Mouse (Mus musculus): Measurements from ENCODE around the gene Nr1h4.
"Not testable (repeated sequence)": the region's sequence is repeated elsewhere in the genome, so short reads cannot be mapped to it uniquely, and the experiment has no call there.

Gene Nr1h4

GRCm38 (mm10) chr10:89532929-89533727 lies at the start of gene Nr1h4:
Nr1h4 (minus strand) TSS chr10:89533585.
- peak; percentile 79 for ATAC-seq (ENCODE audit: insufficient number of reproducible peaks, low FRiP score, low TSS enrichment)

GRCm38 (mm10) chr10:89578801-89579200 lies 45.4 kb upstream of the Nr1h4 start:
- no peak for ATAC-seq (ENCODE audit: insufficient number of reproducible peaks, low FRiP score, low TSS enrichment)

DNA sequence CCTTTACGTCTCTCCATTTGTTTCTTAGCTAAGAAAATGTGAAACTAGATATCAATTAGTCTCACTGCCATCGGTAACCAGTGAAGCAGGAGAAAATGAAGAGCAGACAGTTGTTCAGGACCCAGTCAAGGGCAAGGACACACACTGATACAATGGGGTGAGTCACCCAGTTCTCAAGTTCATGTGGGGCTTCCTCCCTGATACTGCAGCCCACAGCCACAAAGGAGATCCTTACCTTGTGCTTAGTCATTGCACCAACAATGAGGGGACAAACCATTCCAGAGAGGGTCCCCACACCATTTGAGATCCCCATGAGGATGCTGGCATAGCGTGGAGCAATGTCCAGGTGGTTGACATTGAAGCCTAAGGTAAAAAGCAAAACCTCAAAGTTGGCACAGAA lies 44.3 kb upstream of the Nr1h4 start:
- ATAC-seq (ENCODE audit: insufficient number of reproducible peaks, low FRiP score, low TSS enrichment) = no peak

DNA sequence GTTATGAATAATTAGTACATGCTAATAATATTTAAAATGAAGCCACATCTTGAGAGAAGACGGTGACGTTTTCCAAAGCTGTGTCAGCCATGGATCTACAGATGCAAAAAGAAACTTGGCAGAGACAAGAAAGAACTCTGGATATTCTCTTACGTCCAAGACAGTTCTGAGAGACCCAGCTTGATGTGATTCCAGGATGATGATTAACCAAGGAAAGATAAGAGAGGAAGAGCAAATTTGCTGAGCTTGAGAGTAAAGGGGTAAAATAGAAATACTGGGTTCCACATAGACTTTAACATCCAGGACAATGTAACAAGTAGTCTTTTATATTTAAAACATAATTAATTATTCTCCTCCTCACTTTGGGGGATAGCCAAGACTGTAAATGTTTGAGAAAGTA lies 40.0 kb upstream of the Nr1h4 start:
- no peak for ATAC-seq (ENCODE audit: insufficient number of reproducible peaks, low FRiP score, low TSS enrichment)

DNA sequence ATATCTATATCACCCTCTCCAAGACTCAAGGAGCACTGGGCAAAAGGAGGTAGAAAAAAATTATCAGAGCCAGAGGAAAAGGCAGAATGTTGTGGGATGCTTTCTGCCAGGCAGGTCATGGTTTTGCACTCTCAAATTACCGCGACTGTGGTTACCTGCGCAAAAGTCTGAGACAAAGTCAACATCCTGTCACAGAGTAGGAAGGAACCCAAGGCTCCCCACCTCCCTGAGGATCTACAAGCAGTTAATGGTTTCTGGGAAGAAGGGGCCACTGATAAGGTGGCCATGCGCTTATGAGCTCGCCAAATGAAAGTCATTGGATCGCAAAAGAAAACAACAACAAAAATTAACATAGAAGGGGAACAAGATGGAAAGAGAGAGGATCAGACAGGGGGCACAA lies 39.6 kb upstream of the Nr1h4 start:
- ATAC-seq (ENCODE audit: insufficient number of reproducible peaks, low FRiP score, low TSS enrichment) = no peak

- no peak for ATAC-seq (ENCODE audit: insufficient number of reproducible peaks, low FRiP score, low TSS enrichment)
Measured at GRCm38 (mm10) chr10:89567391-89567790, 34.0 kb upstream of the Nr1h4 start.

DNA sequence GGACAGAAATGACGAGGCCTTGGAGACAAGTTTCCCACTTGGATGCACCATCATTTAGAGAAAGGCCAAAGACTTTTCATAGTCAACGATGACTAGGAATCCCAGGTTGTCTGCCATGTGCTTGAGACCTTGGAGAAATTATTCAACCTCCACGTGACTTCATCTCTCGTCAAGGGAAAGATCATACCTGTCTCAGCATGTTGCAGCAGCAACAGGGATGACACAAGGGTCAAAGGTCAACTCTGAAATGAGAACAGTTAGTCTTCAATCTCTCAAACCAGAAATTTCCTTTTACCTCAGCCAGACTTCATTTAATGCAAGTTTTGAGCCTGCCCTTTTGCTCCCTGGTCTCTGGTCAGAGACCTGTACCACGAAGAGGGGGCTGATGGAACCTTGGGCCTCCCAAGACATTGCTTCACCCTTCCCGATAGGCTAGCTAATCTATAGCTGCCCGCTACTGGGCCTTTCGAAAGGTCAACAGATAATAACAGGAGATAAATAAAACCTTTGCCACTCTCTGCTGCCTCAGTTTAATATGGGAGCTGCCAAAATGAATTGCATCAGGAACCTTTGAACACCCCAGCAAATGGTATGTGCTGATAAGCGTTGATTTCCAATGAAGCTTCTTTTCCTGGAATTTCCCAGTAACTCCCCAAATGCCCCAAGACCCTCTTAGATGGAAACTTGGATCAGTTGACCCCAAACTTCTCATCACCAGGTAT lies 32.1 kb upstream of the Nr1h4 start:
- ATAC-seq (ENCODE audit: insufficient number of reproducible peaks, low FRiP score, low TSS enrichment) = no peak

DNA sequence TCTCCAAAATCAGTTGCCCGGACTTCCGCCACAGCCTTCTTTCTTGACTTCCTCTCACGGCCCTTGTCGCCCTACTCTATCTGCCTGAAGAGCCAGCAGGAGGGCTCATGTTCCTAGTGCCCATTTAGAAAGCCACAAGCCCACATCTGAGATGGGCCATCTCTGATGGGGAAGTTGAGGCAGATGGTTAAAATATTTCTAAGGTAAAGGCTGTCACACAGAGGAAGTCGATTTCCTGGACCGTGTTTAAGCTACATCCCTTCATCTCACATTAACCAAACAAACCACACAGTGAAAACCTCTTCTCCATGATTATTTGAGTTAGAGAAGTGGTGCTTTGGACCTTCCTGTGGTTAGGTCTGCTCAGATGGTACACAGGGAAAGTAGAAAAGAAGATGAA lies 28.7 kb upstream of the Nr1h4 start:
- ATAC-seq (ENCODE audit: insufficient number of reproducible peaks, low FRiP score, low TSS enrichment) = no peak

DNA sequence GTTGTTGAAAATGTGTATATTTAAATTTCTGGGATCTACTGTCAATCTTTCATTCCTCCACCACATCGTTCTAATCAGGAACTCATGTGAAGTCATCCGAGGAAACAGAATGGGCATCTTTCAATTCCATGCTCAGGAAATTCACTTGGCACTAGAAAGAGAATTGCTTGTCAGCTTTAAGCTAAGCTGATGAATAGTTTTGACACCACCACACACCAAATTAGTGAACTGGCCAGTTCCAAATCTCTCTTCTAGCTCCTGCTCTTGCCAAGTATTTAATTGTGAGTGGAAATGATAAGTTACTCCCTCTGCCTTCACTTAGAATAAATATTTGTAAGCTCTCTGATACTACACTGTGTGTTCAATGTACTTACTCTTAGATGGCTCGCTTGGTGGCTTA lies 26.0 kb upstream of the Nr1h4 start:
- no peak for ATAC-seq (ENCODE audit: insufficient number of reproducible peaks, low FRiP score, low TSS enrichment)

GRCm38 (mm10) chr10:89554885-89555284 lies 21.5 kb upstream of the Nr1h4 start:
- not testable (repeated sequence) for ATAC-seq (ENCODE audit: insufficient number of reproducible peaks, low FRiP score, low TSS enrichment)

- not testable (repeated sequence) for ATAC-seq (ENCODE audit: insufficient number of reproducible peaks, low FRiP score, low TSS enrichment)
Measured at GRCm38 (mm10) chr10:89553855-89554254, 20.5 kb upstream of the Nr1h4 start.

GRCm38 (mm10) chr10:89553015-89553414 lies 19.6 kb upstream of the Nr1h4 start:
- ATAC-seq (ENCODE audit: insufficient number of reproducible peaks, low FRiP score, low TSS enrichment) = no peak

DNA sequence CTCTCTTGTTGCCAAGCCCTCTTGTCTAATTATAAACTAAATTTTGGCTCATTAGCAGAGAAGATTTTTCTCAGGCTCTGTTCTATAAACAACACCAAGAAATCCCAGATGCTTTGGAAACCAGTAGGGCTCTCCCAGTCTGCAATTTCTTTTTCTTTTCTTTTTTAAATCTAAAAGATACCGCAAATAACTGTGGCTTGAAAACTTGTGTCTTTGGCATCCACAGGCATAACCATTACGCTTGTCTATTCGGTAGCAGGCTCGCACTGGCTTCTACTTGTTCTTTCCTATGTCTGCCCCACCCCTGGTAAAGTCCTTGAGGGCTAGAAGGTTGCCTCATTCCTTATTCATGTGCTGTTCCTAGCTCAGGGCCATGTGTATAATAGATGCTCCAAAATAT lies 18.3 kb upstream of the Nr1h4 start:
- no peak for ATAC-seq (ENCODE audit: insufficient number of reproducible peaks, low FRiP score, low TSS enrichment)

DNA sequence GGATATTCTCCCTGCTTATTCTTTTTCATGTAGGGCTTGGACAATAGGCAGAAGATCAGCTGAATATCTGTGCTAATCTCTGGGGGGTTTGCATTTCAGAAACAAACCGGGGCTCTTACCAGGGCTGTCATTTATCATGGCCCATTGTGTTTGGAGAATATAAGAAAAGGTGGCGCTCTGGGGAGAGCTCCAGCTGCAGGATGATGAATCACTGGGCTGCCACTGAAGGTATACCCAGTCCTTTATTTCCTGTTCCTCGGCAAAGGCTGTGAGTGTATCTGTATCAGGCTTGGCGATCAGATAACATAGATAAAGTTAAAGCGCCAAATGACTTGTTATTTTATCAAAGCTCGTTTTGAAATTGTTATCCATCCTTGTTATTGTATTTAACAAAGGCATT lies 14.6 kb upstream of the Nr1h4 start:
- ATAC-seq (ENCODE audit: insufficient number of reproducible peaks, low FRiP score, low TSS enrichment) = no peak

GRCm38 (mm10) chr10:89546989-89547388 lies 13.6 kb upstream of the Nr1h4 start:
- no peak for ATAC-seq (ENCODE audit: insufficient number of reproducible peaks, low FRiP score, low TSS enrichment)

DNA sequence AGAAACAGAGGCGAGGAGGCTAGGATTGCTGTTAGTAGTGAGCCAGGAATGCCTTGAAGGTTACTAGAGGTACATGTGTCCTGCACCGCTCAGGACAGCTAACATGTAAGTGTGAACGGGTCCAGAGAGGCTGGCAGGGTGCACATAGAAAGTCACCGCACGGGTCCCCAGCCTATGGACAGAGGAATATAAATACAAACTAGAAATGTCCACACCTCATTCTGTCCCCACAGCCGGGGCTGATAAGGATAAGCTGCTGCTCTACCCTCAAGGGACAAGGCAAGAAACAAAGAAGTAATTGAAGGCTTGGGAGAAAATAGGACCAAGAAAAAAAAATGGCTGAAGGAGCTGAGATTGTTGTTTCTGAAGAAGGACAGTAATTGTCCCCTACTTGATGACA lies 10.5 kb upstream of the Nr1h4 start:
- no peak for ATAC-seq (ENCODE audit: insufficient number of reproducible peaks, low FRiP score, low TSS enrichment)

GRCm38 (mm10) chr10:89542321-89542720 lies 8.9 kb upstream of the Nr1h4 start:
- no peak for ATAC-seq (ENCODE audit: insufficient number of reproducible peaks, low FRiP score, low TSS enrichment)

DNA sequence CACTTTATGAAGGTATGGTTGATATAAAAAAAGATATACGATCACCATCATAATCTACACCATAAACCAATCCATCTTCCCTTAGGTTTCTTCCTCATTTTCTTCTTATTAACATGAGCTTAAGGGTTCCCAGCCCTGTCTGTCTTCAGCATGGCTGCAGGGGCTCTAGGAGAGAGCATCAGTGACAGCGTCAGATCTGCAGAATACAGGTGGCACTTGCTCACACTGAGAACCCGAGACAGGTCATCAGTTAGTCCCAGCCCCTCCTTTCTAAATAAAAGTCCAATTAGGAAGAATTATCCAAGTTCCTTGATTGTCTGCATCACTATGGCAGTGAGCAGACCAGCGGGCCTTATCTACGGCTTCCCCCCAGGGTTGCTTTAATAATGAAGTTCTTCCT lies 934 bp downstream of the Nr1h4 start:
- ATAC-seq (ENCODE audit: insufficient number of reproducible peaks, low FRiP score, low TSS enrichment) = no peak

DNA sequence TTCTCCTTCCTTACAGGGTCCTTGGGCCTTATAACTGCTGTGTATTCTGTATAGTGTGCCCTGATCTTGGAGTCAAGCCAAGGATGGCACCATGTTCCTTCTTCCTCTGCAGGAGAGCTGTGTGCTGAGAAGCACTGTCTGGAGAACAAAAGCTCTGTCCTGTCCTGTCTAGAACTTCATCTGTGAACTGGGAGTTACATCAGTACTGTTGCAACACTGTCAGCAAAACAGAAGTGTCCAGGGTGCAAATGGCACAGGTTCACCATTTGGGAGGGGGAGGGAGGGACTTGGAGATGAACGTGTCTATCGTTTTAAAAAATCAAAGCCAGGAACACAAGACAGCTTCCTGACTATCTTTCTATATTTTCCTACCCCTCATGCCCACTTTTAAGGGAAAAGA lies 1.4 kb downstream of the Nr1h4 start:
- no peak for ATAC-seq (ENCODE audit: insufficient number of reproducible peaks, low FRiP score, low TSS enrichment)

- no peak for ATAC-seq (ENCODE audit: insufficient number of reproducible peaks, low FRiP score, low TSS enrichment)
Measured at GRCm38 (mm10) chr10:89531194-89531634, 2.2 kb downstream of the Nr1h4 start.

DNA sequence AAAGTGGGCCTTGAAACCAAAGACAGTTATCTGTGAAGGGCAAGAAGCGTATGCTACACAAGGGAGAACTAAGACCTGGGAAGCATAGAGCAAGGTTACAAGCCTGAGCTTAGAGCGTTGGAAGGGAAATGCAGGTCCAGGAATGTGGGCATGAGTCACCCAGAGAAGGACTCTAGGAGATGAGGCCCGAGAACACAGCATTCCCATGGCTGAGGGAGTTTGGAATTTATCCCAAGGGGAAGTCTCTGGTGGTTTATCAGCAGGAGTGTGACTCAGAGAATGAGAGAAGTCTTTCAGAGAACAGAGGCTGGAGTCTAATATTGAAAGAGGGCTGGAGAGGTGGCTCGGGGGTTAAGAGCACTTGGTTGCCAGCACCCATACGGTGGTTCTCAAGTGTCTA lies 6.3 kb downstream of the Nr1h4 start:
- ATAC-seq (ENCODE audit: insufficient number of reproducible peaks, low FRiP score, low TSS enrichment) = no peak

DNA sequence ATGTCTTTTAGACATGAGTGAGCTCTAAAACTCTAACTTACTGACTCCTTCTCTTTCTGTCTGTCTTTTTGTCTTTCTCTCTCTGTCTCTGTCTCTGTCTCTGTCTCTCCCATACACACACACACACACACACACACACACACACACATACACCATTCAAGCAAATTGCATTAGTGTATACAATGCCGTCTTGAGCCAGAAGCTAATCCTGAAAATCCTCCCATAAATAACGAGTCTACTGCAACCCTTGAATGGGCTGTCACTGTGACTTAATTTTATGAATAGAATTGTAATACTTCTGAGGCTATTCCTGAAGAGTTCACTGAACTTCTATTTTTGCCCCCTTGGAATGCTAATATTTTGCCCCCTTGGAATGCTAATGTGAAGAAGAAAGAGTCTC lies 7.6 kb downstream of the Nr1h4 start:
- ATAC-seq (ENCODE audit: insufficient number of reproducible peaks, low FRiP score, low TSS enrichment) = no peak

Measured in cerebellum, adult (tissue).